Mouse (Mus musculus): ENCODE results near the gene Fgf2.

- TF ChIP-seq CTCF (IDR thresholded peaks at IDR 0.05; ENCODE audit: extremely low read depth, insufficient read depth, low read length): no peak
- no peak for TF ChIP-seq POLR2A (IDR thresholded peaks at IDR 0.05; ENCODE audit: extremely low read depth, insufficient read depth, low read length)
Observed at GRCm38 (mm10) chr3:37349166-37349548, 1.0 kb downstream of the Fgf2 start.

All from cortical plate, adult 2 months (tissue).